Mouse (Mus musculus): Measurements from ENCODE around the gene Dnaaf1. TPM values are rescaled to one million over a fixed set of nuclear protein-coding genes. Genes with fewer than 3 reads are reported as not detected.

Gene Dnaaf1
- polyA plus RNA-seq (2012; rRNA removed): 5.0 and 5.3 TPM in 2 replicates

DNA sequence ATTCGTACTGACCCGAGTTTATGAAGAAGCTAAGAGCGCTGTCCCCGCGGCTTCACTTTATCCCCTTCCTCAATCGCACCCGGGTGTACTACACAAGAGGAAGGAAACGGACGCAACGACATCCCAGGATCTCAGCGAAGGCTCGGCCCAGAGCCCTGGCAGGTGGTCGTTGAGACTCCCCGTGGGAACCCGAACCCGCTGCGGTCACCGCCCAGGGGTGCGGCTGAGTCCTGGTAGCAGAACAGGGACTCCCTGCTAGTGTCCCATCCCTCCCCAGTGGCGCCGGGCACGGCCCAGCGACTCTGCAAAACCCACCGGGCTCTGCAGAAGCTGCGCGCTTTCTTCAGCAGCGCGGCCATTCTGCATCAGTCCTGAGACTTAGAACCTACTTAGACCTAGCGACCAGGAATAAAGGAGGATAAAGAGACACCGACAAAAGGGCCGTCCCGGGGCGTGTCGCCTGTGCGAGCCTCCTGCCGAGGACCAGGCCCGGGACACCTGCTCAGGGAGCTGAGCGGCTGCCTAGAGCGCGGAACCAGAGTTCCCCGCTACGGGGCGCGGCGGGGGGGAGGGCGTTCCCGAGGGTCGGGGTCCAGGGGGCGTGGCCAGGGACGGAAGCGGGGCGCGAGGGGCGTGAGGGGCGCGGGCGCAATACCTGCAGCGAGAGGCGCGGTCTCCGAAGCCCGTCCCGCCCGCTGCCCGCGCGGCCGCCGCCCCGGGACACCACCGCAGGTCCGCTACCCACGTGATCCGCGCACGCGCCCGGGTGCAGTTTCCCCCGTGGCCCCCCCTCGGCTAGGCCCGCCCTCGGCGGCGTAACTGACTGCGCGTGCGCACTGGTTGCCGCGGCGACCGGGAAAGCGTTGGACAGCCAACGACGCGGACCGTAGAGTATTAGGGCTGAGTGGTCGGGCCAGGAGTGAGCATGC is at the start of gene Dnaaf1, which contains the start of gene Hsdl1:
Gene Dnaaf1, plus strand, starts transcription at position 799 of the 929 bp plus-strand sequence.
Gene Hsdl1, minus strand, starts transcription at position 747 of the 929 bp plus-strand sequence.
- Histone ChIP-seq H3K4me1 (ENCODE audit: control insufficient read depth, insufficient read depth, low read length) (peaks cover 10% of the 10 kb centered on the region), H3K4me3 (replicated peaks; ENCODE audit: extremely low read depth, low read depth, low read length) (peak within 1 kb of the TSS; percentile 67)
- TF ChIP-seq CTCF (IDR thresholded peaks at IDR 0.05; ENCODE audit: insufficient read depth, low read length): no peak
- TF ChIP-seq POLR2A (IDR thresholded peaks at IDR 0.05; ENCODE audit: borderline replicate concordance, extremely low read depth, low read depth, low read length): peak; percentile 20; the same call in 1 of the 2 replicates
- under 1% methylated on average over 97 of the region's 97 CpGs for WGBS
- DNase-seq: peak; percentile 98

DNA sequence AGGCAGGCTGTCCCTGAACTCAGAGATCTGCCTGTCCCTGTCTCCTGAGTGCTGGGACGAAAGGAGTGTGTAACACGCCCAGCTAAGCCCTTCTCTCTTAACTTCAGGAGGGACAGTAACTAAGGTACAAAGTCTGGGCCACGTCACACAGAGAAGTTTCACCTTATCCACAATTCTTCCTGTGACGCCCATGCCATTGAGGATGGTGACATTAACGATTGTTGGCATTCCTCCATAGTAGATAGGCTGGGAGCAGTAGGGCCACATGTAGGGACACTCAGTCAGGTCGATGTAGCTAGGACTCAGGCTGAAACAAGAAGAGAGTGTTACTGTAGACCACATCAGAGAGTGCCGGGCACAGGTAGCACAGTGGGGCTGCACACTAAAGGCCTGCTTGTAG is 46.3 kb upstream of the Dnaaf1 start:
- no peak for DNase-seq
- no peak overlapping the region for H3K4me3 ChIP-seq (replicated peaks; ENCODE audit: extremely low read depth, low read depth, low read length)
- no peak for TF ChIP-seq POLR2A (IDR thresholded peaks at IDR 0.05; ENCODE audit: borderline replicate concordance, extremely low read depth, low read depth, low read length)
- TF ChIP-seq CTCF (IDR thresholded peaks at IDR 0.05; ENCODE audit: insufficient read depth, low read length): no peak
- 91% methylated on average over 7 of the region's 7 CpGs for WGBS
- H3K4me1 ChIP-seq (ENCODE audit: control insufficient read depth, insufficient read depth, low read length): no peaks in the 10 kb centered on the region

DNA sequence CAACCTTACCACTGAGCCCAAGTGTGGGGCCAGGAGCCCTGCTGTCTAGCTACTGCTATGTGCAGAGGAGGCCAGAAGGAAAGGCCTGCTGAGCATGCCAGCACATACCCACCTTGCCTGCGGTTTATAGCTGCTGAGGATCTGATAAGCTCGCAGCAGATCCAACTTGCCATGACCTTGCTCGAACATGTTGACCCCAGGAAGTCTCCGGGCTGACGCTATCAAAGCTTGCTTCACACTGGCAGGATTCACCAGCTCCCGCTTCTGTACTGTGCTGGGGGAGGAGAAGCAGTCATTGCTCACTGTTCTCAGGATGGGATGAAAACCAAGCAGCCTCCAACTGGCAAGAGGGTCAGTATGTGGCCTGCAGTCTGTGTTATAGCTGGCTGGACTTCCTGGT is 44.1 kb upstream of the Dnaaf1 start:
- TF ChIP-seq CTCF (IDR thresholded peaks at IDR 0.05; ENCODE audit: insufficient read depth, low read length): no peak
- no peak for TF ChIP-seq POLR2A (IDR thresholded peaks at IDR 0.05; ENCODE audit: borderline replicate concordance, extremely low read depth, low read depth, low read length)
- 79% methylated on average over 6 of the region's 6 CpGs for WGBS
- H3K4me1 ChIP-seq (ENCODE audit: control insufficient read depth, insufficient read depth, low read length): no peaks in the 10 kb centered on the region
- no peak for DNase-seq
- H3K4me3 ChIP-seq (replicated peaks; ENCODE audit: extremely low read depth, low read depth, low read length): no peak overlapping the region

DNA sequence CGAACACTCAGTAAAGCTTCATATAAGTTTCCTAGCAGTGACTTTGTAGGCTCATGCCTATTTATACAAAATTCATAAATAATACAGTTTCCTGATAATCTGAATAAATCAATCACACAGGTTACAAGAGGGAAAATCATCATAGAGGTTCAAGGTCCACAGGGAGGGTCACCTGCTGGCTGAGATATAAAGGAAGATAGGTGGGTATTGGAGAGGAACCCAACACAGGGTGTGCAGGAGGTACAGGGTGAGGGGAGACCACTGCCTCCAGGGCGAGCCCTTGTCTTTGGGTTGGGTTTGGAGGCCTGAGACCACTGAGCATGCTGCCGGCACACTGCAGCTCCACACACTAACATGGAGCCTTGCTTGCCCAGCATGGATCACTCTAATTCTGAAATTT is 43.6 kb upstream of the Dnaaf1 start:
- no peak for DNase-seq
- no peaks in the 10 kb centered on the region for H3K4me1 ChIP-seq (ENCODE audit: control insufficient read depth, insufficient read depth, low read length)
- TF ChIP-seq CTCF (IDR thresholded peaks at IDR 0.05; ENCODE audit: insufficient read depth, low read length) (no peak), POLR2A (IDR thresholded peaks at IDR 0.05; ENCODE audit: borderline replicate concordance, extremely low read depth, low read depth, low read length) (no peak)
- 94% methylated on average over 3 of the region's 3 CpGs for WGBS
- no peak overlapping the region for H3K4me3 ChIP-seq (replicated peaks; ENCODE audit: extremely low read depth, low read depth, low read length)

GRCm38 (mm10) chr8:119531973-119532372 is 43.1 kb upstream of the Dnaaf1 start:
- no peak for TF ChIP-seq POLR2A (IDR thresholded peaks at IDR 0.05; ENCODE audit: borderline replicate concordance, extremely low read depth, low read depth, low read length)
- no peak for TF ChIP-seq CTCF (IDR thresholded peaks at IDR 0.05; ENCODE audit: insufficient read depth, low read length)
- no peak for DNase-seq
- no peaks in the 10 kb centered on the region for H3K4me1 ChIP-seq (ENCODE audit: control insufficient read depth, insufficient read depth, low read length)
- 82% methylated on average over 9 of the region's 9 CpGs for WGBS
- no peak overlapping the region for H3K4me3 ChIP-seq (replicated peaks; ENCODE audit: extremely low read depth, low read depth, low read length)

GRCm38 (mm10) chr8:119544606-119545005 is 30.4 kb upstream of the Dnaaf1 start:
- Histone ChIP-seq H3K4me3 (replicated peaks; ENCODE audit: extremely low read depth, low read depth, low read length) (no peak overlapping the region), H3K4me1 (ENCODE audit: control insufficient read depth, insufficient read depth, low read length) (peaks cover 5% of the 10 kb centered on the region; the same call in 1 of the 2 replicates)
- no peak for DNase-seq
- 78% methylated on average over 3 of the region's 3 CpGs for WGBS
- TF ChIP-seq POLR2A (IDR thresholded peaks at IDR 0.05; ENCODE audit: borderline replicate concordance, extremely low read depth, low read depth, low read length) (no peak), CTCF (IDR thresholded peaks at IDR 0.05; ENCODE audit: insufficient read depth, low read length) (no peak)

DNA sequence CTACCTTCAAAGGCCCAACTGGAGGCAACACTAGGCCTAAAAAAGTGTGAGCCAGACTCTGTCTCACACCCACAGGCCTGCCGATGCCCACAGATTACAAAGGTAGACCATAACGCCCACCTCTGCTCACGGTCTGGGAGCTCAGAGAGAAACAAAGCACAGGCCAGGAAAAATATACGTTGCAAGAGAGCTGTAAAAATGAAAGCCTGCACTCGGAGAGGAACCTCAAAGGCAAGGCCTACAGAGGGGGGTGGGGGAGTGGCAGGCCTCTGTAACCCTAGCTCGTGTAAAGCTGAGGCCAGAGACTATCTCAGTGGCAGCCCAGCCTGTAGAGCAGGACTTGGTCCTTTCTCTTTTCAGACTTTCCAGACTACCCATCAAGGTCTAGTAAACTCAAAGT is 29.9 kb upstream of the Dnaaf1 start:
- H3K4me3 ChIP-seq (replicated peaks; ENCODE audit: extremely low read depth, low read depth, low read length): no peak overlapping the region
- TF ChIP-seq POLR2A (IDR thresholded peaks at IDR 0.05; ENCODE audit: borderline replicate concordance, extremely low read depth, low read depth, low read length): no peak
- TF ChIP-seq CTCF (IDR thresholded peaks at IDR 0.05; ENCODE audit: insufficient read depth, low read length): no peak
- DNase-seq: no peak
- 72% methylated on average over 6 of the region's 6 CpGs for WGBS
- H3K4me1 ChIP-seq (ENCODE audit: control insufficient read depth, insufficient read depth, low read length): peaks cover 5% of the 10 kb centered on the region

- H3K4me1 ChIP-seq (ENCODE audit: control insufficient read depth, insufficient read depth, low read length): peaks cover 9% of the 10 kb centered on the region
- no peak for TF ChIP-seq POLR2A (IDR thresholded peaks at IDR 0.05; ENCODE audit: borderline replicate concordance, extremely low read depth, low read depth, low read length)
- TF ChIP-seq CTCF (IDR thresholded peaks at IDR 0.05; ENCODE audit: insufficient read depth, low read length): no peak
- DNase-seq: no peak
- WGBS: 90% methylated on average over 6 of the region's 6 CpGs
- no peak overlapping the region for H3K4me3 ChIP-seq (replicated peaks; ENCODE audit: extremely low read depth, low read depth, low read length)
These were observed 29.2 kb upstream of the Dnaaf1 start for GRCm38 (mm10) chr8:119545791-119546190.

DNA sequence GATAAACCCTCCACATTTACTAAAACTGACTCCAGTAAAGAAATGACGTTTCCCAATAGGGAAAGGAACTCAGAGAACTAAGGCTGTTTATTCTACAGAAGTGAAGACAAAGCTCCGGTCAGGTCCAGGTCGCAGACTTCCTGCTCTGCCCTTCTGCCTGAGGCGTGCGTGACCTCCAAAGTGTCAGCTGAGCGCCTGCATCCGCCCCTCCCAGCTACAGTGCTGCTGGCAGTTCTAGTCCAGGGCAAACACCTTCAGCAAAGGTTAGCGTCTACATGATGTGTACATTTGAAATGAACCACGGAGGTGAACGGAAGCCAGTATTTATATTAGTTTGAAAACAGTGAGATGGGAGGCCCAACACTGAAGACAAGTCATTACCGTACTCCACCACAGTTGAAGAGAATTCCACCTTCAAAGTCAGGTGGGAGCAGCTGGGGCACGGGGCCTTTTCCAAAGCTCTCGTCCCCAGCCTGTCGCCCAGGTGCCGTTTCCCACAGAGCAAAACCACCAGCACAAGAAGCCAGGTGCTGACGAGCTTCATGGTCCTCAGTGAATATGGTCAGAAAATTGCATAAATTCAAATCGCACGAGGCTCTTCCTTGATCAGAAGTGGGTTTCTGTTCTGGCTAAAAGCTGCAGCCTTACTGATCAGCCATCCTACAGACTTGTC is 27.9 kb upstream of the Dnaaf1 start:
- peaks cover 11% of the 10 kb centered on the region for H3K4me1 ChIP-seq (ENCODE audit: control insufficient read depth, insufficient read depth, low read length)
- no peak overlapping the region for H3K4me3 ChIP-seq (replicated peaks; ENCODE audit: extremely low read depth, low read depth, low read length)
- DNase-seq: no peak
- WGBS: 48% methylated on average over 18 of the region's 18 CpGs
- no peak for TF ChIP-seq CTCF (IDR thresholded peaks at IDR 0.05; ENCODE audit: insufficient read depth, low read length)
- TF ChIP-seq POLR2A (IDR thresholded peaks at IDR 0.05; ENCODE audit: borderline replicate concordance, extremely low read depth, low read depth, low read length): no peak

All from lung, adult 2 months (tissue).